Mouse (Mus musculus) CH12.LX (cell line): ENCODE data around the gene Itpr2.

Experiments
- CTCF ChIP-seq, 2 experiments: IDR thresholded peaks in 1 of 2; conservative IDR thresholded peaks in 1 of 2; 2 replicates each; pipeline ENCODE4 v1.5.1; 2011 to 2012; ENCODE audit warnings: low read depth in 2 of 2, low read length in 2 of 2, improper control_type of control experiment in 1 of 2, inconsistent platforms in 1 of 2, mild to moderate bottlenecking in 1 of 2, moderate library complexity in 1 of 2
- EP300 ChIP-seq: IDR thresholded peaks from 2 replicates; pipeline ENCODE4 v1.6.1; 2011; ENCODE audit warnings: low read length, improper control_type of control experiment
- HCFC1 ChIP-seq: IDR thresholded peaks from 2 replicates; pipeline ENCODE4 v1.6.1; 2012; ENCODE audit warnings: low read depth, mild to moderate bottlenecking, inconsistent platforms, low read length, improper control_type of control experiment
- MYC ChIP-seq: IDR thresholded peaks from 2 replicates; pipeline ENCODE4 v1.6.1; 2011; ENCODE audit warnings: low read depth, mild to moderate bottlenecking, improper control_type of control experiment, low read length
- POLR2A ChIP-seq: IDR thresholded peaks from 2 replicates; pipeline ENCODE4 v1.6.1; 2011; ENCODE audit warnings: low read depth, mild to moderate bottlenecking, improper control_type of control experiment, low read length
- ZC3H11A ChIP-seq: IDR thresholded peaks from 2 replicates; pipeline ENCODE4 v1.6.1; 2012; ENCODE audit warnings: low read depth, mild to moderate bottlenecking, inconsistent platforms, low read length, improper control_type of control experiment

- no peak for TF ChIP-seq POLR2A
- no peak for TF ChIP-seq CTCF (conservative IDR thresholded peaks at IDR 0.05 in 1 of 2, IDR thresholded peaks at IDR 0.05 in 1 of 2; ENCODE audit: low read depth in 2 of 2, low read length in 2 of 2)
- no peak for TF ChIP-seq HCFC1
- no peak for TF ChIP-seq ZC3H11A
- TF ChIP-seq EP300 = no peak
- no peak for TF ChIP-seq MYC
Observed at GRCm38 (mm10) chr6:146434217-146434616, 67.8 kb downstream of the Itpr2 start.
